Mouse (Mus musculus) ES-E14 (cell line): ENCODE results near the gene Commd1.

Experiments
- CHD2 ChIP-seq: IDR thresholded peaks from 2 replicates; pipeline ENCODE4 v1.6.1; 2014; ENCODE audit warnings: mild to moderate bottlenecking, low read depth, low read length, inconsistent platforms
- HCFC1 ChIP-seq: IDR thresholded peaks from 2 replicates; pipeline ENCODE4 v1.6.1; 2012; ENCODE audit warnings: low read length, inconsistent platforms, borderline replicate concordance; ENCODE audit not compliant: insufficient read depth
- MAFK ChIP-seq: IDR thresholded peaks from 2 replicates; pipeline ENCODE4 v1.6.1; 2014; ENCODE audit warnings: mild to moderate bottlenecking, low read depth, low read length, inconsistent platforms; ENCODE audit not compliant: insufficient read depth
- ZC3H11A ChIP-seq: IDR thresholded peaks from 2 replicates; pipeline ENCODE4 v1.6.1; 2012; ENCODE audit warnings: low read depth, mild to moderate bottlenecking, inconsistent platforms, low read length, borderline replicate concordance
- ZNF384 ChIP-seq: IDR thresholded peaks from 2 replicates; pipeline ENCODE4 v1.6.1; 2012; ENCODE audit warnings: low read depth, low read length, inconsistent platforms

GRCm38 (mm10) chr11:22928586-22929169 lies 53.5 kb downstream of the Commd1 start:
- no peak for TF ChIP-seq CHD2
- TF ChIP-seq HCFC1 = no peak
- no peak for TF ChIP-seq ZC3H11A
- TF ChIP-seq ZNF384 = no peak
- TF ChIP-seq MAFK = no peak
